Mouse (Mus musculus): ENCODE data around the gene Olfr473. TPM values are rescaled to one million over a fixed set of nuclear protein-coding genes. Genes with fewer than 3 reads are reported as not detected.

Olfr473 gene
- polyA plus RNA-seq (2021; fragmentation: Nextera tagmentation) = not detected in 2 replicates
- long read RNA-seq, experiment 1 = 0 reads
- long read RNA-seq, experiment 2 = 0 reads

DNA sequence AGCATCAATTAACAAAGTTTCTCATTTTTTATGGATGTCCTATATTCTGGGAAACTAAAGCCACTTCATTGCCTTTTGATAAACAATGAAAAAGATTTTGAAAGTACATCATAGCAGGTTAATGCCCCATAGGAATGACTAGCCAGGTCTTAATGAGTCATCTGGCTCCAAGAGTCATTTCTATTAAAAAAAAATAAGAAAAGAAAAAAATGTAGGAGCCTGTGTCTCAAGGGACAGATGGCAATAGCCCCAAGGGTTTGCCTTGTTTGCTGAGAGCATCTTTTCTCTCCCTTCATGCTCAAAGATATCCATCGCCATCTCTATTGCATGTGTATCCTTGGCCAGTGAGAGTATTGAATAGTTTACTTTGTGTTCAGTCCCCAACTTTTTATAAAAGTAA lies at the start of gene Olfr473:
Olfr473 (plus strand) TSS at position 301 of the 400 bp plus-strand sequence.

DNA sequence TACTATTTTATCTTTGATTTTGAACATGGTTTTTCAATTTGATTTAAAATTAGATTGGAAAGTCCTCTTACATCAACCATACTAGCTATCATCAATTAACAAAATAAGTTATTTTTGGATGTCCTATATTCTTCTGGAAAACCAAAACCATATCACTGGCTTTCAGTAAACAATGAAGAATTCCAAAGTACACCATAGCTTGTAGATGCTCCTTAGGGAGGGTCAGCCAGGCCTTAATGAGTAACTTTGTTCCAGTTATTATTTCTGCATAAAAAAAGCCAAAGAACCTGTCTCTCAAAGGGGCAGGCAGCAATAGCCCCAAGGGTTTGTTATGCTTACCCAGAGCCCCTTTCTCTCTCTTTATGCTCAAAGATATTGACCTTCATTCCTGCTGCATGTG lies 32.6 kb upstream of the Olfr473 start, which contains the start of gene Olfr472:
Olfr472 (plus strand) TSS at position 301 of the 400 bp plus-strand sequence.

DNA sequence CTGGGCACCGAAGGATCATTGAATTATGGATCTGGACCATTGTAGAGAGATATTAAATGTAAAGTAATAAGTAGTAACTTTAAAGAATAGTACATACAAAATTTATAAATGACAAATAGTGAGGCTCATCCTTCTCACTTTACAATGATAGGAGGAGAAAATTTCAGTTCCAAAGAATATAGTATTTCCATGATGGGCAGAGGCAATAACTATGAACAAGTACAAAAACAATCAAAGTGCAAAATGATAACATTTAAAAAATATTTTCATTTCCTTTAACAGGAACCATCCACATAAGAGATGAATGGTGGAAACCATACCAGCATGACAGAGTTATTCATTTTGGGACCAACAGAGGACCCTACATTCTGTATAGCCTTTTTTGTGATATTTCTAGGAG lies 24.1 kb downstream of the Olfr473 start, which contains the start of gene Olfr474:
Olfr474 (plus strand) TSS at position 301 of the 400 bp plus-strand sequence.

DNA sequence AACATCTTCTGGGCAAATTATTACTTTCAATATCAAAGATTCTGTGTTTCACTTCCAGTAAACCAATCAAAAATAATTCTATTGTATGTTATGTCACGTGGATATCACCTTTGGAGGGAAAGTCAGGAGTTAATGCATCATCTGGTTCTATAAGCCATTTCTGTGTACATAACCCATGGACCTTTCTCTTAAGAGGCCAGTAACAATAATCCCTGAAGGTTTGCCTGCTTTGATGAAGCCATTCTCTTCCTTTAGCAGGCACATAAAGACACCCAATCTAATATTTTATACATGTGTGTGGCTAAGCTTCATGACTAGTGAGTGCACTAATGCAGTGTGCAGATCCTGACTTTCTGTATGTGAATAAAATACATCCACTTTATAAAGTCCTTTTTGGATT lies 34.3 kb downstream of the Olfr473 start, which contains the start of gene Olfr476:
Olfr476 (plus strand) TSS at position 301 of the 400 bp plus-strand sequence.

Other genes starting within 250 kb of the Olfr473 start
- 0.15 and 0.45 TPM in 2 replicates for gene Cyb5r2, start 172.4 kb upstream of the Olfr473 start, polyA plus RNA-seq (2021; fragmentation: Nextera tagmentation)
- gene Ovch2, start 129.2 kb upstream of the Olfr473 start, polyA plus RNA-seq (2021; fragmentation: Nextera tagmentation) = not detected in 2 replicates
- not detected in 2 replicates for gene Olfr467, start 118.2 kb upstream of the Olfr473 start, polyA plus RNA-seq (2021; fragmentation: Nextera tagmentation)
- not detected in 2 replicates for gene Olfr469, start 104.9 kb upstream of the Olfr473 start, polyA plus RNA-seq (2021; fragmentation: Nextera tagmentation)
- not detected in 2 replicates for gene Olfr470, start 83.0 kb upstream of the Olfr473 start, polyA plus RNA-seq (2021; fragmentation: Nextera tagmentation)
- not detected in 2 replicates for gene Olfr472, start 32.5 kb upstream of the Olfr473 start, polyA plus RNA-seq (2021; fragmentation: Nextera tagmentation)
- not detected in 2 replicates for gene Olfr474, start 24.2 kb downstream of the Olfr473 start, polyA plus RNA-seq (2021; fragmentation: Nextera tagmentation)
- not detected in 2 replicates for gene Olfr476, start 34.4 kb downstream of the Olfr473 start, polyA plus RNA-seq (2021; fragmentation: Nextera tagmentation)
- not detected in 2 replicates for gene Olfr477, start 56.2 kb downstream of the Olfr473 start, polyA plus RNA-seq (2021; fragmentation: Nextera tagmentation)
- gene Olfr478, start 103.5 kb downstream of the Olfr473 start, polyA plus RNA-seq (2021; fragmentation: Nextera tagmentation) = not detected in 2 replicates
- gene Olfr479, start 120.2 kb downstream of the Olfr473 start, polyA plus RNA-seq (2021; fragmentation: Nextera tagmentation) = not detected in 2 replicates
- not detected in 2 replicates for gene Olfr480, start 136.9 kb downstream of the Olfr473 start, polyA plus RNA-seq (2021; fragmentation: Nextera tagmentation)
- gene Olfr481, start 149.4 kb downstream of the Olfr473 start, polyA plus RNA-seq (2021; fragmentation: Nextera tagmentation) = not detected in 2 replicates
- not detected in 2 replicates for gene Olfr482, start 167.1 kb downstream of the Olfr473 start, polyA plus RNA-seq (2021; fragmentation: Nextera tagmentation)
- not detected in 2 replicates for gene Olfr483, start 170.4 kb downstream of the Olfr473 start, polyA plus RNA-seq (2021; fragmentation: Nextera tagmentation)
- gene Olfr484, start 197.0 kb downstream of the Olfr473 start, polyA plus RNA-seq (2021; fragmentation: Nextera tagmentation) = not detected in 2 replicates
- not detected in 2 replicates for gene Olfr485, start 229.4 kb downstream of the Olfr473 start, polyA plus RNA-seq (2021; fragmentation: Nextera tagmentation)
- not detected in 2 replicates for gene Olfr486, start 242.3 kb downstream of the Olfr473 start, polyA plus RNA-seq (2021; fragmentation: Nextera tagmentation)

All from layer of hippocampus, adult 6 months (tissue).